Mouse (Mus musculus) megakaryocyte progenitor cell, adult 5-6 weeks (primary cell): ENCODE measurements at regions not wholly inside any gene's neighbourhood (a gene's known extent, or its start where the extent isn't known, plus 50 kb on each side); places are given as distances from the start of the nearest gene placed in this dataset.

Source experiments
- ATAC-seq: replicated peaks from 2 replicates; pipeline ENCODE4 v1.8.0; 2016; ENCODE audit warnings: mild to moderate bottlenecking, moderate TSS enrichment, inconsistent platforms; ENCODE audit not compliant: poor library complexity

DNA sequence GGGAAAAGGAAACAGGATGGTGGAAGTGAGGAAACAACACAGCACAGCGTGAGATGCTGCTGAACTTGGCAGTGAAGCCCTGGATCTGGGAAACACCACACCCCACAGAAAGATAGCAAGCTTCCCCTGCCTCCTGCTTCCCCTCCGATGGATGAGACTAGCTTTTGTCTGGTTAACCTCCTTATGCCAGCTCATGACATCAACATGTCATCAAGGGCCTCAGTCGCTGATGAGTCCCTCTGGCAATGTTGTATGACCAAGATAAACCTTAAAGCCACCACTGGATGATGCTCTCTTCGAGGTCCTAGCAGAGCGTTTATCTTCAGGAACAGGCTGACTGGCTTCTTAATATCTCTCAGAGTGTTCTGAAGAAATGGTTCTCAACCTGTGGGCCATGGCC lies 388.1 kb downstream of the Cd83 start:
- ATAC-seq = peak; percentile 37

GRCm38 (mm10) chr13:44174236-44174635 lies 389.7 kb downstream of the Cd83 start:
- ATAC-seq = no peak

DNA sequence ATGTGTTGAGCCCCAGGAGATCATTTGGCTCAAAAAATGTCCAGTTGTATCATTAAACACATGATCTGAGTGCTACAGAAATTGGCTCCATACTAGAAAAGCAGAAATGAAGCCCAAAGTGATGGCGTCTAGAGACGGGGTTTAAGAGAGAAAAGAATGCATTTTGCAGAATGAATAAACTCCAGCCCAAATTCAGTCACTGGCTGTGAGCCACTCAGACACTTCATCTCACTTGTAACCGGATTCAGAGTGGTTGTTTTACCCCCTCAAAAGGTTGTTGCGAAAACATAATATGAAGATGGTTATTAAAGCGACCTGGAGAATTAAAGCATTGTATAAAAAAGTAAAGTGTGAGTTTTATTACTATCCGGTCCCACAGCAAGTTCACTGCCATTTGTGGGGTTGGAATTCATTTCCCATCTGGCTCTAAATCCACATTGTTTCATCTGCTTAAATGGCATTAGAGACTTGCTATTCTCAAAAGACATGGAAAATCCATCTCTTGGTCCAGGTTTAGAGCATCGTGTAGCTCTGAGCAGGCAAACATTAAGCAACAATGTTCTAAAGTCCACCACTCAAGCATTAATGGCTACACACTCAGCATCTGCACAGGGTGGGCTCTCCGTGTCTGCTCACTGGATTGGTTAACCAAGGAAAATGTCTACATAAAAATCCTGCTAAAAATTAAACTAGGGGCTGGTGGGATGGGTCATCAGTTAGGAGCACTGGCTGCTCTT lies 390.9 kb downstream of the Cd83 start:
- no peak for ATAC-seq

DNA sequence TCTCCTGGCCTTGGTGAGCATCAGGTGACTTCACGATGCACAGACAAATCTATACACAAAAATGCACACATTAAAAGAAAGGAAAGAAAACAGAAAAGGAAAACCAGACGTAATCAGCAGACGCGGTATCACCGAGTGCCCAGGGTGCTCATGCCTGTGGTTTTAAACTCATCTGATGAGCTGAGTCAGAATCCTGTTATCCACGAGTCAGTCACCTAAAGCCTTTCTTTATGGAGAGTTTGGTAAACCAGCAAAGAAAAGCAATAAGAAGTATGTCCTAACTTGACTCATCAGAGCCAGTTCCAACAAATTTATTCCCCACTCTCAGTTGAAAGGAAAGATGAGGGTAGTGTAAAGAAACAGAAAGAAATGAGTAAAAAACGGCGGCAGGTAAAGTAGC lies 391.5 kb downstream of the Cd83 start:
- ATAC-seq = no peak

- ATAC-seq = no peak
Measured at GRCm38 (mm10) chr13:44178006-44178405, 393.4 kb downstream of the Cd83 start.

DNA sequence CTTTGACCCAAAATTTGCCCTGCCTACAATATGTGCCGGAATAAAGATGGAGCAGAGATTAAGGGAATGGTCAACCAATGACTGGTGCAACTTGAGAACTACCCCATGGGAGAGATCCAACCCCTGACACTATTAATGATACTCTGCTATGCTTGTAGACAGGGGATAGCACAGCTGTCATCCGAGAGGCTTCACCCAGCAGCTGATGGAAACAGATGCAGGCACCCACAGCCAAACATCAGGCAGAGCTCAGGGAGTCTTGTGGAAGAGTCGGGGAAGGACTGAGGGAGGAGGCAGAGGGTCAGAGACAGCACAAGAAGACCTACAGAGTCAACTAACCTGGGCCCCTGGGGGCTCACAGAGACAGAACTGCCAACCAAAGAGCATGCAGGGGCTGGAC lies 395.8 kb downstream of the Cd83 start:
- ATAC-seq = no peak

- ATAC-seq = no peak
Measured at GRCm38 (mm10) chr13:44182544-44183191, 398.1 kb downstream of the Cd83 start.

GRCm38 (mm10) chr13:44195365-44195764 lies 410.8 kb downstream of the Cd83 start:
- ATAC-seq = no peak

DNA sequence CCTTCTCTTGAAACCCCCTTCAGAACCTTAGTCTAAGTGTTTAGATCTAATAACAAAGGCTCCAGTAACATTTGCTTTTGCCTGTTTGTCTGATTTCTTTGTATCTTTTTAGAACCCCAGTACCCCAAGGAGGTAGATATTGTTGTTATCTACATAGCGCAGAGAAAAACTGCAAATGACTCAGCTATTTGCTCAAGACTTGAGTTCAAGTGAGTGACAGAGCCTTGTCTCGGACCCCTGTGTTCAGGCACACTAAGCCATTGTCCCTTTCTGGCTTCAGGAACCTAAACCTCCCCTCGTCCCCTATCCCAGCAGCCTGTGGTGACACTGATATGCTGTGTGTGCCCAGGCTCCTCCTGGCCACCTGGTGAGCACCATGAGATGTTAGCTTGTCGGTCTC lies 421.5 kb downstream of the Cd83 start:
- ATAC-seq = peak; percentile 84

GRCm38 (mm10) chr13:44206448-44206847 lies 421.9 kb downstream of the Cd83 start:
- ATAC-seq = no peak

DNA sequence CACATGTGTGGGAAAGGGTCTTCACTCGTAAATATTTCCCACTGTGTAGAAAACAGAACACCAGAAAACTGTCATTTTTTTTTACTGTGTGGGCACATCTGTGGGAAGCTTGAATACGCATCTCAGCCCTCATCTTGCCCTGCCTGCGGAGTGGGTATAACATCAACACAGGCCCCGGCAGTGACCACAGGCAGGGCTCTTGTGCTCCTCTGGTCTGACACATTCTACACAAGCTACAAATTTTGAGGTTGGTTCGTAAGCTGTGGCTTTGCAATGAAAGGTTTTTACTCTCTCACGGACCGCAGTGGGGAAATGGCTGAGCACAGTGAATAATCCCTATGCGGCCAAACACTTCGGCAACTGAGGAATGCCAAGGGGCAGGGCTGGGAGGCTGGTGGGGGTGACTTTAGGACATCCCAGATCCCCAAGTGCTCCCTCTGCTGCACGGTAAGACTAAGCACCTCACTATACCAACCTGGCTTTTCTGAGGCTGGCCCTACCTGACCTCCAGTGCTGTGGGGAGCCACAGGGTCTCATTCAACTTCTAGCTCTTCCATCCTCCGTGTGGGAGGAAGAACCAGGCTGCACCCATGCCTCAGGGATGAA lies 422.9 kb downstream of the Cd83 start:
- ATAC-seq = no peak

DNA sequence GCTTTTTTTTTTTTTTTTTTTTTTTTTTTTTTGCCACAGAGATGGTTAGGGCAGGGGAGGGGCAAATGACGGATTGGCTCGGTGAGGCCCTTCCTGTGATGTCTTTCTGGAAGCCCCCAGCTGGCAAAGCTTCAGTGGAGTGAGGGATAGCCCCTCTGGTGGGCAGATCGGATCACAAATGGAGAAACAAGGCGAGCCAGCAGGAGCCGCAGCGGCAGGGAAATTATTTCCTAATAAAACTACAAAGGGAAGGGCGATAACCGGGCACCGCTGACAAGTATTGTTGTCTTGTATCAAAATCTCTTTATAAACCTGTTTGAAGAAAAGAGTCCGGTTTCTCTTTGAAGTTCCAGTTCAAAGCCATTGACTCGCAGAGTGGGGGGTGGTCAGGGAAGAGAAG lies 424.5 kb downstream of the Cd83 start:
- no peak for ATAC-seq

DNA sequence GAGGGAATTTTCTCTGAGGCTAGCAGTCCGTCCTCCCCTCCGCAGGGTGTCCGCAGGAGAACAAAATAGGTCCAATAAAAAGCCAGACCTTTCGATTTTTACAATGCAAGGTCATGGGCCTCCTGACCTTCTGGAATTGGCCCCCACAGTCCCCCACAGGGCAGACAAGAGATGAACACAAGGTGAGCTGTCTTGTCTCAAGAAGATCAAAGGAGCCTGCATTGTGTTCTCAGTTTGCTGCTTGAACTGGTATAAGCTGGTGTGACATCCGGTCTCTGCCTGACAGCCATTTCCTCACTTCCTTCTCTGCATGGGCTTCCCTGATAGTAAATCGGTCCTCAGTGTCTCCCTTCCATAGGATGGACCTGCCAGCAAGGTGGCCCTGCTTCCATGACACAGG lies 425.5 kb downstream of the Cd83 start:
- ATAC-seq = no peak

- no peak for ATAC-seq
Measured at GRCm38 (mm10) chr13:44212356-44212755, 427.8 kb downstream of the Cd83 start.

GRCm38 (mm10) chr13:44212936-44213335 lies 428.4 kb downstream of the Cd83 start:
- no peak for ATAC-seq

GRCm38 (mm10) chr13:44218266-44218665 lies 433.7 kb downstream of the Cd83 start:
- no peak for ATAC-seq

DNA sequence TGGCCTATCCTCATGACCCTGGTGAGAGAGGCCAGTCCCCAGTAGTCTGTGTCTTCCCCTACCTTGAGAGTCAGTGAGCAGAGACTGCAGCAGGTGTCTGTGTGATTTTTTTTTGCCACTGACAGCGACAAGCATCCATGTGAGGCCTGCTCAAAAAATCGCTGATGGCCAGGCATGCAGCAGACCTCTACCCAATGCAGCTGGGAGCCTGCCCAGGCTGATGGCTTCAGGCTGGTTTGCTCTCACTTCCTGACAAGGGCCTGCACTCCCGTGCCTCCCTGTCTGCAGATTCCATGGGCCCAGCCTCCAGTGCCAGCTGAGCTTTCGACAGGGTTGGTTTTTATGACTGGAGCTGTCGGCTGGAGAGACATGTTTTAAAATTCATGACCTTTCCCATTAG lies 437.1 kb downstream of the Cd83 start:
- no peak for ATAC-seq

DNA sequence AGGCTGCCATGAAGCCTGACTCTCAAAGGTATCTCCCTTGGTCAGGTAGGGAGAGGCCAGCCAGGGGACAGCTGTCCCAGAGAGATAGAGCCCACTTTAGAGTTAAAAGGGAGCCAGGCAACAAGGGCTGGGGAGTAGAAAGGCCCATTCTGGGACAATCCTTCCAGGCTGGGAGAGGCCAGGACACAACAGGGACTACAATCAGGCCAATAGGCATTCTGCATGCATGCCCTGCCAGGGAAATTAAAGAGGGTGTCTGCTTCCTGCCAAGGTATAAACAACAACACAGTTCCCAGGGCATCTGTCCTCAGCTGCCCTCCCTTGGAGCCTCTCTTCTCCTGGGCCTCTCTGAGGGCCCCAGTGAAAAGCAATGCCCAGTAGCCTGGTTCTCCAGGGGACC lies 437.8 kb downstream of the Cd83 start:
- ATAC-seq = no peak

GRCm38 (mm10) chr13:44227706-44228459 lies 443.3 kb downstream of the Cd83 start:
- ATAC-seq = no peak

- no peak for ATAC-seq
Measured at GRCm38 (mm10) chr13:44228540-44229135, 444.1 kb downstream of the Cd83 start.

- no peak for ATAC-seq
Measured at GRCm38 (mm10) chr13:44229136-44229611, 444.6 kb downstream of the Cd83 start.
